ENCODE assay signal across 30 mouse cellular contexts in the genomic region with DNA sequence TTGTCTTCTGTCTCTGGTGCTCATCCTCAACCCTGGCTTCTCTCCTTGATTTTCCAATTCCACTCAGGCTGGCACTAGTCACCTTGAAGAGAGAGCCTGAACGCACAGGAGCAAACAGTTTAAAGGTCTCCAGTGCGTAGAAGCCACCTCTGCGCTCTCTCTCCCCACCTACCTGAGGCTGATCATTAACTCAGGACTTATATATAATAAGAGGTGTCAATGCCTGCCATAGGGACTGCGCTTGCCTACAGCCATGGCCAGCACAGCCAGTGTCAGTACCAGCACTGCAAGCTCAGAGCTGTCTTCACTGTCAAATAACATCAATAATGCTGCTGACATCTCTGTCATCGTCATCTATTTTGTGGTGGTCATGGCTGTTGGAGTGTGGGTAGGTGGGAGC. TPM values are rescaled to one million over a fixed set of nuclear protein-coding genes. Genes with fewer than 3 reads are reported as not detected.
"Had no signal": no experiment of that assay in that cellular context is flagged by ENCODE, and none has a peak within 500 bp of the region (broad histone marks: within the 10 kb centered on the region; RNA-seq: fewer than 3 reads in every experiment).

Gene Slc5a4a, plus strand, starts transcription at position 174 of the 400 bp plus-strand sequence.

- H3K27ac ChIP-seq: heart, adult 2 months; heart, embryonic 13.5 days; heart, embryonic 15.5 days; hindbrain, embryonic 13.5 days; hindbrain, embryonic 15.5 days; hindbrain, postnatal 0 days; kidney, embryonic 15.5 days; kidney, postnatal 0 days; layer of hippocampus, adult 2 months; left cerebral cortex, adult 2 months; limb, embryonic 10.5 days; limb, embryonic 12.5 days; liver, embryonic 13.5 days had no signal

- H3K4me1 ChIP-seq: heart, embryonic 13.5 days; heart, embryonic 15.5 days; hindbrain, embryonic 13.5 days; hindbrain, embryonic 15.5 days; kidney, embryonic 15.5 days; limb, embryonic 10.5 days; limb, embryonic 12.5 days had no signal

- H3K27me3 ChIP-seq: heart, embryonic 15.5 days; hindbrain, embryonic 13.5 days; hindbrain, embryonic 15.5 days; kidney, embryonic 15.5 days; limb, embryonic 12.5 days; liver, embryonic 13.5 days had no signal

- H3K9ac ChIP-seq: heart, embryonic 13.5 days; heart, embryonic 15.5 days; hindbrain, embryonic 13.5 days; hindbrain, embryonic 15.5 days; kidney, embryonic 15.5 days; limb, embryonic 12.5 days; liver, embryonic 13.5 days had no signal

- H3K36me3 ChIP-seq: heart, embryonic 13.5 days; heart, embryonic 15.5 days; hindbrain, embryonic 13.5 days; hindbrain, embryonic 15.5 days; kidney, embryonic 15.5 days; limb, embryonic 10.5 days; limb, embryonic 12.5 days; liver, embryonic 13.5 days had no signal

- H3K4me2 ChIP-seq: heart, embryonic 11.5 days; heart, embryonic 13.5 days; heart, embryonic 15.5 days; hindbrain, embryonic 13.5 days; hindbrain, embryonic 15.5 days; kidney, embryonic 15.5 days; limb, embryonic 12.5 days; liver, embryonic 11.5 days; liver, embryonic 13.5 days had no signal

- ATAC-seq: hindbrain, postnatal 0 days had no signal

- DNase-seq: gastrocnemius, postnatal 14 days; gastrocnemius, postnatal 36 days; heart, adult 11 months; heart, adult 2 months; heart, postnatal 14 days; heart, postnatal 36 days; kidney, adult 11 months; kidney, adult 2 months; kidney, adult 9 months; kidney, postnatal 14 days; kidney, postnatal 36 days; liver; liver, embryonic 13.5 days had no signal

- H3K4me3 ChIP-seq: heart, adult 2 months; heart, embryonic 13.5 days; heart, embryonic 15.5 days; hindbrain, embryonic 13.5 days; hindbrain, embryonic 15.5 days; kidney, embryonic 15.5 days; layer of hippocampus, adult 2 months; left cerebral cortex, adult 2 months; limb, embryonic 10.5 days; limb, embryonic 12.5 days; liver, embryonic 13.5 days had no signal

- H3K9me3 ChIP-seq: heart, embryonic 13.5 days; heart, embryonic 15.5 days; hindbrain, embryonic 13.5 days; hindbrain, embryonic 15.5 days; kidney, embryonic 15.5 days; limb, embryonic 10.5 days; limb, embryonic 12.5 days; liver, embryonic 13.5 days had no signal

RNA-seq across cellular contexts. Expression of gene Slc5a4a, which starts in this region (rescaled TPM):
- polyA plus RNA-seq: gonadal fat pad, adult 2 months; heart, adult 2 months; heart, embryonic 11.5 days; heart, embryonic 13.5 days; heart, embryonic 15.5 days; heart, postnatal 0 days; hindbrain, embryonic 11.5 days; hindbrain, embryonic 13.5 days; hindbrain, postnatal 0 days; kidney, adult 2 months; kidney, embryonic 15.5 days; kidney, postnatal 0 days; limb, embryonic 10.5 days; limb, embryonic 12.5 days; limb, embryonic 14.5 days; liver, embryonic 13.5 days had no signal
